Mouse (Mus musculus) heart, postnatal 0 days (tissue): ENCODE data around the gene Dnajc11.

Source experiments
- CTCF ChIP-seq: IDR thresholded peaks from 2 replicates; pipeline ENCODE4 v1.5.1; 2016; ENCODE audit warnings: antibody characterized with exemption, control low read depth, low read depth
- EP300 ChIP-seq: IDR thresholded peaks from 2 replicates; pipeline ENCODE4 v1.6.1; 2016; ENCODE audit warnings: antibody characterized with exemption, low read depth

DNA sequence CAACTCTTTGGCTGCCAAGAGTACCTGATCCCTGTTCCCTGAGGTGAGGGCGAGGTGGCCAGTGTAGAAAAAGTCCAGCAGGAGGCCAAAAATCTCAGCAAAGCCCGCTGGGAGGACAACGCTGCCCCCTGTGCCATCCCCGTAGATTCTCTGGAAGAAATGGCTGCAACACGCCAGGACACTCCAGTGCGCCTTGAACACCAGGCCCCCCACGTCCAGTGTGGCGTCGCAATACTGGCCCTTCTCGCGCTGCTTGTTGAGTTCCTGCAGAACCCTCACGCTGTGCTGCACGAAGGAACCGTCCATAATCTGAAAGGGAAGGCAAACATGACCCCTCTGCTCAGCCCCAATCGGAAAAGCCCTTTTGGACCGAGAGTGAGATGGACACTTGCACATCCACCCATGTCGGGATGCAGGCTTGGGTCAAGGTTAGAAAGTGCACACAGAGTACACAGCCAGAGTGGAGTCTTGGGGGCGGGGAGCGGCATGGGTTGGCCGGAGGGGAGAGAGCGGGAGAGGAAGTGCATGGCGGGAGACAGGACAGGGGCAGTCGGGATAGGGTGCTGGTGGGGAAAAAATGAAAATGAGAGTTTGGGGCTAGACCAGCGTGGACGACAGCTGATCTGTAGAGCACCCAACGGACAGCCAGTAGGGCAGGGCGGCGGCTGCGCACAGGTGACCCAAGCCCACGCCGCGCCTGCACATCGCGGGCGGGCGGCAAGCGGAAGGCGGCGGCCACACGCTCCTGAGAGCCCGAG, 93.4 kb downstream of the Dnajc11 start:
- TF ChIP-seq CTCF (no peak), EP300 (no peak)
